Comparison of ENCODE assay signal across 8 mouse cellular contexts in genomic region chr13:97435865-97436718, GRCm38 (mm10).
A peak's percentile ranks its signal among the peaks of the same experiment; 100 is the strongest.
DNase-seq lines count a peak whose midpoint lies in the region; ATAC-seq and TF ChIP-seq lines count a peak whose summit lies in the region.

No protein-coding gene starts in this region.

- peak; percentile 54 to 80 for DNase-seq in adrenal gland, adult (ENCODE audit: inconsistent age in 2 of 2, low spot score in 1 of 2)
- DNase-seq in heart, postnatal 10 days: peak; percentile 65 to 80
- peak; percentile 63 for DNase-seq in kidney, postnatal 14 days
- peak; percentile 26 for DNase-seq in lung, postnatal 14 days
- peak; percentile 36 for DNase-seq in ovary, postnatal 14 days (ENCODE audit: low spot score)

- no peaks in the 10 kb centered on the region for H3K36me3 ChIP-seq in ES-Bruce4 (ENCODE audit: control insufficient read depth, insufficient read depth, low read length, poor library complexity, severe bottlenecking)
- H3K36me3 ChIP-seq in forebrain, embryonic 13.5 days (ENCODE audit: poor library complexity, severe bottlenecking): no peaks in the 10 kb centered on the region

- peaks cover 7% of the 10 kb centered on the region for H3K4me1 ChIP-seq in ES-Bruce4 (ENCODE audit: control insufficient read depth, insufficient read depth, low read length)
- H3K4me1 ChIP-seq in forebrain, embryonic 13.5 days: peaks cover 67% of the 10 kb centered on the region

- H3K4me3 ChIP-seq in ES-Bruce4 (ENCODE audit: low read depth, low read length): peak overlapping the region; percentile 29
- H3K4me3 ChIP-seq in forebrain, embryonic 13.5 days: peak overlapping the region; percentile 28

- no peak for TF ChIP-seq CTCF in ES-Bruce4 (IDR thresholded peaks at IDR 0.05; ENCODE audit: low read depth, low read length)

- H3K27ac ChIP-seq in ES-Bruce4 (ENCODE audit: insufficient read depth, low read length): peak overlapping the region; percentile 76
- H3K27ac ChIP-seq in forebrain, embryonic 13.5 days: peak overlapping the region; percentile 87

- no peaks in the 10 kb centered on the region for H3K27me3 ChIP-seq in ES-Bruce4 (ENCODE audit: control insufficient read depth, insufficient read depth, low read length, poor library complexity, severe bottlenecking)
- H3K27me3 ChIP-seq in forebrain, embryonic 13.5 days: no peaks in the 10 kb centered on the region

- TF ChIP-seq POLR2A in ES-Bruce4 (IDR thresholded peaks at IDR 0.05; ENCODE audit: insufficient read depth, low read length): no peak

- TF ChIP-seq EP300 in ES-Bruce4 (IDR thresholded peaks at IDR 0.05; ENCODE audit: insufficient read depth, low read depth, low read length): peak; percentile 94

- H3K4me2 ChIP-seq in forebrain, embryonic 13.5 days: peak overlapping the region; percentile 62

- 3% methylated on average over 24 of the region's 24 CpGs for WGBS in forebrain, embryonic 13.5 days

- H3K9me3 ChIP-seq in ES-Bruce4 (replicated peaks; ENCODE audit: control insufficient read depth, insufficient read depth, low read length, poor library complexity, severe bottlenecking): no peaks in the 10 kb centered on the region
- no peaks in the 10 kb centered on the region for H3K9me3 ChIP-seq in forebrain, embryonic 13.5 days (replicated peaks)

- H3K9ac ChIP-seq in ES-Bruce4 (ENCODE audit: low read depth, poor library complexity, severe bottlenecking): peak overlapping the region; percentile 68
- peak overlapping the region; percentile 62 for H3K9ac ChIP-seq in forebrain, embryonic 13.5 days

- intact Hi-C loops in heart, postnatal 10 days (cut with DNase I): loop anchor here (2.0 to 10.0 kb wide), 2 partner anchors 193 to 499 kb away; no protein-coding TSS in a partner anchor

- peak; percentile 31 for ATAC-seq in forebrain, embryonic 13.5 days
- ATAC-seq in monocyte, adult 5-6 weeks (replicated peaks; ENCODE audit: insufficient number of reproducible peaks, low FRiP score, low TSS enrichment, poor library complexity, severe bottlenecking): no peak
